Mouse (Mus musculus) T-helper 1 cell (primary cell): ENCODE results near the gene Mfap1b.
"Not testable (repeated sequence)": the region's sequence is repeated elsewhere in the genome, so short reads cannot be mapped to it uniquely, and the experiment has no call there.

Experiments used
- in situ Hi-C: fragments of 300-600 bp; cut with MboI, MseI; formaldehyde crosslinking; loops from one replicate; pipeline ENCODE4 v1.15.1; 2025; ENCODE audit warnings: high pct_unique_total_duplicates

The Mfap1b gene

DNA sequence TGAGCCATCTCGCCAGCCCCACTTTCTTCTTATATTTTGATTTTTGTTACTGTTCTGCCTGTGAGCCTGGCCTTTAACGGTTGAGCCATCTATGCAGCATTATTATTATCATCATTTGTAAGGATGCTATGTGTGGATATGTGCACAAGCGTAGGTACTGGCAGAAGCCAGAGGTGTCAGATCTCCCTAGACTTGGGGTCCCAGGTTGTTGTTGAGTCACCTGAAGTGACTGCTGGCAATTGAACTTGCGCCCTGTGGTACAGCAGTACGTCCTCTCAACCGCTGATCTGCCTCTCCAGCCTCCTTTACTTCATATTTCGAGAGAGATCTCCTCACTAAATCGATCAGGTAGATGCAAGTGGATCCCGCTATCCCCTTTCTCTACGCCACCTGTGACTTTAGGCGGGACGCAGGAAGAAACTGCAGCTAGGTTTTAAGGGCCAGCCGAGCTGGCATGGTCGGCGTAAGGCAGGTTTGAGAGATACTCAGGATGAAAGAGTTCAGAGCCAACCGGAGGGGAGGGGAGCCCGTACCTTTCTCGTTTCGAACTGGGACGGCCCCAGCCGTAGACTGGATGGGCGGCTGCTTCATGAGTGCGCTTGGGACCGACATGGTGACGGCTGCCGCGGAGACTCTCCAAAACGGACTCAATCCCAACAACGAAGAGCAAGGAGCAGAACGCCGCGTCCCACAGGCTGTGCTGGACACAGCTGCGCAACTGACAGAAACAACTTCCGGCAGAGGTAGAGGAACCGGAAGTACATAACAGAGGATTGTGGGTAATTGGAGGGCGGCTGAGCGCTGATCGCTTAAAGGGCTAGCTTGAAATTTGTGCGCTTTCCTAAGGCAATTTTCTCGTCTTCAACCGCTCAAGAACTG is at the start of gene Mfap1b:
TSS of gene Mfap1b (minus strand) at position 767 of the 879 bp plus-strand sequence.
- in situ Hi-C loops, result loop anchor here (5.0 to 25.0 kb wide), 2 partner anchors 34 to 1264 kb away; partner anchors contain the start of genes Bloc1s6, Mfap1a and Wdr76

DNA sequence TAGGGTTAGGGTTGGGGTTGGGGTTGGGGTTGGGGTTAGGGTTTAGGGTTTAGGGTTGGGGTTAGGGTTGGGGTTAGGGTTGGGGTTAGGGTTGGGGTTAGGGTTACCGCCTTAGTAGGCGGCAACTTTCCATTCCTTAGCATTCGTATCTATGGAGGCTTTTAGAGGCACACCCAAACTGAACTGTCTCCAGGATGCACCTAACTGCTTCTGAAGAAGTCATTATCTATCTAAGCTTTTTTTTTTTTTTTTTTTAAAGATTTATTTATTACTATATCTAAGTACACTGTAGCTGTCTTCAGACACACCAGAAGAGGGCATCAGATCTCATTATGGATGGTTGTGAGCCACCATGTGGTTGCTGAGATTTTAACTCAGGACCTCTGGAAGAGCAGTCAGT is 49.0 kb upstream of the Mfap1b start:
- in situ Hi-C loops, result not testable (repeated sequence)

DNA sequence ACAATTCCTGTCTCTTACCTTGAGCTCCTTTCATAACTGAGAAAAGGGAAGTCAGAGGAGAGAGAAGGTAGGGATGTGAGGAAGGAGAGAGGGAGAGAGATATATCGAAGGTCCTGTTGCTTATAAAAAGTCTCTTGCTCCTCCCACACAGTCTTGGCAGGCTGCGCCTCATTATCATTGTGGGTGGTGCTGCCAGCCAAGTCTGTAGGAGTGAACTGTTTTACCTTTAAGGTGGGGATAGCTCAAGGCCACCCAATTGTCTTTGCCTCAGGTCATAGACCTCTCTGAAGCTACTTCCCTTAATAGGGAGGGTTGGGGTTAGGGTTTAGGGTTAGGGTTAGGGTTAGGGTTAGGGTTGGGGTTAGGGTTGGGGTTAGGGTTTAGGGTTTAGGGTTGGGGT is 48.1 kb upstream of the Mfap1b start:
- in situ Hi-C loops, result no loop called here

DNA sequence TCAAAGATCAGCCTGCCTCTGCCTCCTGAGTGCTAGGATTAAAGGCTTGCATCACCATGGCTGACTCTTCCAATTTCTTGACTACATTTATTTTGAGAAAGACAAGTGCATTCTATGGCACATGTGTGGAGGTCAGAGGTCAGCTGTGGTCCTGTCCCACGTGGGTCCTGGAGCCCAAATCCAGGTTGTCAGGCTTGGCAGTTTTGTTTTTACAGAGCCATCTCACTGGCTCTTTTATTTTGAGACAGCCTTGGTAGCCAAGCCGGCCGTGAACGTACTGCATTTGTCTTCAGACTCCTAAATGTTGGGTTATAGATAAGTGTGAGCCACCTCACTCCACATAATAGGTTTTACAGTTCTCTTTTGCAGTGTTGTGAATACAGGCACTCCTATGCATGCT is 44.8 kb upstream of the Mfap1b start:
- in situ Hi-C loops, result not testable (repeated sequence)

DNA sequence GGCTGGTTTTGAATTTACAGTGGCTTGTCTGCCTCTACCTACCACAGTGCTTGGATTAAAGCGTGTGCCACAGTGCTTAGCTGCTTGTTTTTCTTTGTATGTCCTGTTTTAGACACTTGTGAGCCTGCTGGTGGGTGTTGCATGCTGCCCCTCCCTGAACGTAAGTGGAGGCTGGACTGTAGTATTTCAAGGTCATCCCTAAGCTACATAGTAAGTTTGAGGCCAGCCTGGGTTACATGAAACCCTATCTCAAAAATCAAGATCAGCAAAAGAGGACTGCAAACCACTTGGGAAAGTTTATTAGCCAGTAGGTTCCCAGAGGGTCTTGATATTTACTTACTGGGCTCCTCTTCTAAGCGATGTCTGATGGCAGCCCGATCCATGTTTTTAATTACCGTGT is 44.2 kb upstream of the Mfap1b start:
- in situ Hi-C loops, result no loop called here

DNA sequence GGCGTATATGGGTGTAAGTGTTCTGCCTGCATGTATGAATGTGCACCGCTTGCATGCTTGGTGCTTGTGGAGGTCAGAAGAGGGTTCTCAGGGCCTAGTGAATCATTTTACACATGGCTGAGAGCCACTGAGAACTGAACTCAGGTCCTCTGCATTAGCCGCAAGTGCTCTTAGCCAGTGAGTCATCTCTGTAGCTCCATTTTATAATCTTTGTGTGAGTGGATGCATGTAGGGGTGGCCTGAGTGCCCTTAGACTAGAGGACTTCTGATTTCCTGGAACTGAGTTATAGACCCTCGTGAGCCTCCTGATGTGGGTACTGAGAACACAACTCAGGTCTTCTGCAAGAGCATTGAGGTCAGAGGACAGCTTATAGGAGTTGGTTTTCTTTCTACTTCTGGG is 40.3 kb upstream of the Mfap1b start:
- in situ Hi-C loops, result no loop called here

DNA sequence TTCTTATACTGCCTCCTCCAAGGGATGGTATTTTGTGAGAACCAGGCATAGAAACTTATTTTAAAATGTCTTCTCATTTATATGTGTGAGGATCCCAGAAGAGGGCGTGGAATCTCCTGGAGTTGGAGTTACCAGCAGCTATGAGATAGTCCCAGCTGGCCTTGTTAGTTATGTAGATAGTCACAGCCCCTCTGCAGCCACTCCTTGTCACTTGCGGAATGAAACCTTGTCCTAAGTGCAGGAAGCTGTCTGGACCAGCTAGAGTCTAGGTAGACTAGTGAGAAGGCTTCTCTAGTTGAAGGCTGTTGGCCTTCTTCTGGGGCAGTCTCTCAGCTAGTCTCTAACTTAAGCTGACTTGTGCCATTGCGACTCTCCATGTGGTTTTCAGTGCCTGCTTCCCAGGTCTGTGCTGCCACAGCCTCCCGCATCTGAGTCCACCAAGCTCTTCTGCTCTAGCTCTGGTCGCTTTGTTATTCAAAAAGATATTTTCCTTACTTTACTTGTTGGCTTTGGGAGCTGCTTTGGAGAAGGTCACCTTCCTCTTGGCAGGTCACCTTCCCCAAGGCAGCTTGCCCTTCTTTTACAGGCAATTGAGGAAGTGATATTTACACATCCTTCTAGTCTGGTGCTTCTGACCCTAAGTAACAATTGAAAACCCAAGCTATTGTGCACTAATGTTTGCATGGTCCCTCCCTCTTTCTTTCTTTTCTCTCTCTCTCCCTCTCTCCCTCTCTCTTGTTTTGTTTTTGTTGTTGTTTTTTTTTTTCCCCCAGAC is 39.3 kb upstream of the Mfap1b start:
- in situ Hi-C loops, result not testable (repeated sequence)

DNA sequence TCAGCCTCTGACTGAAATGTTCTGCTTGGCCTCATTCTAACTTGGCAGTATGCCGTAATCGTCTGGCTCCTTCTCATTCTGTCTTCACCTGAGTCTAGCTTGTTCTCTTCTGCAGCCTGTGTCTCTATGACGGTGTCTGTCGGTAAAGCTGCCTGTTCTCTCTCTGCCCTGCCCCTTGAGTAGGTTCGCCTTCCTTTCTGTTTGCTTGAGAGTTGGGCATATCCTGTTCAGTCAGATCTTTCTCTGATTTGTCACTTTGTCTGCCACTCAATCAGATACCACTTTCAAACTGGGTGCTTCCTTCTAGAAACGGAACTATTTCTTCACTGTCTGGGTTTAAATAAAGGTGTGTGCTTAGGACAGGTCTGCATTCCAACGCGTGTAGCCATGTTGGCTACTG is 37.5 kb upstream of the Mfap1b start:
- in situ Hi-C loops, result no loop called here

DNA sequence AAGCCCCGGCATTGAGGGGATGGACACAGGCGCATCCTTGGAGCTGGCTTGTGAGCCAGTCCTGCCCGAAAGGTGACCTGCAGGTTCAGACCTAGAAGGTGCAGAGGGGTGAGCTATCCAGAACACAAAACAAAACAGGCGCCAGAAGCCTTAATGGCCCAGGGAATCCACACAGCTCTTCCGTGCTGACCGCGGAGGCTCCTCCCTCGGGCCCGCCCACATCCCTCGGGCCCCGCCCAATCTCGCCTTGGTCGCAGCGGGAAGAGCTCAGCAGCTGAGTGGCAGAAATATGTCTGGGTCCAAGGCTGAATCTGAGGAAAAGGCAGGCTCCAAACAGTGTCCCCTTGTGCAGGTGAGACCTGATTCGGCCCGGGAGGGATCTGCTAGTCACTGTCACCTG is 35.7 kb upstream of the Mfap1b start:
- in situ Hi-C loops, result loop anchor here (5.0 kb wide), 1 partner anchor 37 kb away; the partner anchor contains the start of gene Mfap1b

DNA sequence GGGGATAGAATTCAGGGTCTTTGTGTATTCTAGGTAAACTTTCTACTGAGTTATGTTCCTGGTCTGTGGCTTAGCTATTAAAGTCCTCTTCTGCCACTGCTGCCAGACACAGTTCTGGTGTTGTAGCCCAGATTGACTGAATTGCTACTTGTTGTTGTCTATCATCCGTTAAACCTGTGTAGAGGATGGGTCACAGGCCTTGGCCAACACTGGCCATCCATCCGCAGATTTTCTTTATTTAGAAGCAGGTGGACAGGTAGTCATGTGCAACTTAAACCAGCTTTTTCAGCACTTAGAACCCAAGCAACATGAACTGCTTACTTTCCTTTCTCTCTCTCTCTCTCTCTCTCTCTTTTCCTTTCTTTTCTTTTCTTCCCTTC is 34.1 kb upstream of the Mfap1b start:
- in situ Hi-C loops, result loop anchor here (5.0 kb wide), 1 partner anchor 36 kb away; the partner anchor contains the start of gene Mfap1b

DNA sequence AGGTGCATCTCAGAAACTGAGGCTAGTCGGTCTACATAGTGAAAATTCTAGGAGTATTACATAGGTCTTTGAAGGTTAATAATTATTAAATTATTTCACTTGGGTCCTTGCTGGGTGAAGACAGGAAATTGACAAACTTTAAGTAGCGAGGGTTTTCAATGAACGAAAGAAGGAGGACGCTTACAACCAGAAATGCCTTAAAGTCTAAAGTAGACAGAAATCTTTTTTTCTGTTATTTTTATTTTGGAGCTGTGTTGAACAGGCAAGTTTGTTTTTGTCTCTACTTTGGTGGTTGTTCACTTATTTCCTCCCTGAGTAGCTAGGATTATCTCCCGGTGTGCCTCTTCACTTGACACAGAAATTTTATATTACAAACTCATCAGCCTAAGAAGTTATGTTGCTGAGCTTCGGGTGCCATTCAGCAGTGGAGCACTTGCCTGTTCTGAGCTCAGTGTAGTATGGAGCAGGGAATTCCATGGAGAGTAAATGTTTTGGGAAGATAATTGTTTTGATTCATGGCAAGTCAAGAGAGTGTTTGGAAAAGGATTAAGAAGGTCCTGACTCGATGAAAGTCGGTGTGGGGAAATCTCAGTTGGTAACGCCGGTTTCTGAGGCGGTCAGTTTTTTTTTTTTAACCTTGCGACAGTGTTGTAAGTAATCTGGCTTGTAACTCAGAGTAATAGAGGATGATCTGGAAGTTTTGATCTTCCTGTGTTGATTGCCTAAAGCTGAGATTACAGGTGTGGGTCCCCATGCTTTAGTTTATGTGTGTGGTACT is 33.5 kb upstream of the Mfap1b start:
- in situ Hi-C loops, result loop anchor here (5.0 kb wide), 1 partner anchor 35 kb away; the partner anchor contains the start of gene Mfap1b

DNA sequence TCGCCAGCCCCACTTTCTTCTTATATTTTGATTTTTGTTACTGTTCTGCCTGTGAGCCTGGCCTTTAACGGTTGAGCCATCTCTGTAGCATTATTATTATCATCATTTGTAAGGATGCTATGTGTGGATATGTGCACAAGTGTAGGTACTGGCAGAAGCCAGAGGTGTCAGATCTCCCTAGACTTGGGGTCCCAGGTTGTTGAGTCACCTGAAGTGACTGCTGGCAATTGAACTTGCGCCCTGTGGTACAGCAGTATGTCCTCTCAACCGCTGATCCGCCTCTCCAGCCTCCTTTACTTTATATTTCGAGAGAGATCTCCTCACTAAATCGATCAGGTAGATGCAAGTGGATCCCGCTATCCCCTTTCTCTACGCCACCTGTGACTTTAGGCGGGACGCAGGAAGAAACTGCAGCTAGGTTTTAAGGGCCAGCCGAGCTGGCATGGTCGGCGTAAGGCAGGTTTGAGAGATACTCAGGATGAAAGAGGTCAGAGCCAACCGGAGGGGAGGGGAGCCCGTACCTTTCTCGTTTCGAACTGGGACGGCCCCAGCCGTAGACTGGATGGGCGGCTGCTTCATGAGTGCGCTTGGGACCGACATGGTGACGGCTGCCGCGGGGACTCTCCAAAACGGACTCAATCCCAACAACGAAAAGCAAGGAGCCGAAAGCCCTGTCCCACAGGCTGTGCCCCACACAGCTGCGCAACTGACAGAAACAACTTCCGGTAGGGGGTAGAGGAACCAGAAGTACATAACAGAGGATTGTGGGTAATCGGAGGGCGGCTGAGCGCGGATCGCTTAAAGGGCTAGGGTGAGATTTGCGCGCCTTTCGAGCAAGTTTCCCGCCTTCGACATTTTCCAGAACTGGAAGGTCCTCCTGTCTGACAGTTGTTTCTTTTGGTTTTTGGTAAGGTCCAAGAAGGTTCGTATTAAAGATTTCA is 32.3 kb upstream of the Mfap1b start, which contains the start of the genes Mfap1a and Wdr76:
TSS of gene Mfap1a (minus strand) at position 724 of the 941 bp plus-strand sequence.
TSS of gene Wdr76 (plus strand) at position 782 of the 941 bp plus-strand sequence.
- in situ Hi-C loops, result loop anchor here (5.0 kb wide), 1 partner anchor 34 kb away; the partner anchor contains the start of gene Mfap1b

DNA sequence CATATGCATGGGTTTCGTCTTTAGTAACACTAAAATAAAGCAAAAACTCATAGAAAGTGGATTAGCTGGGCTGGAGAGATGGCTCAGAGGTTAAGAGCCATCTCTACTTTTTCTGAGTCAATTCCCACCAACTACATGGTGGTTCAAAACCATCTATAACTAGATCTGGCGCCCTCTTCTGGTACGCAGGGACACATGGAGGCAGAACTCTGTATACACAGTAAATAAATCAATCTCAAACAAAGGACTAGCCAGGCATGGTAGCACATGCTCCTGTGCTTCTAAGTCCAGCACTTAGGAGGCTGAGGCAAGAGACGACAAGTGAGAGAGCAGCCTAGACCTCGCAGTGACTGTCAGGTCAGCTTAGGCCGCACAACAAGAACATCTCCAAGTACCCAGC is 27.7 kb upstream of the Mfap1b start:
- in situ Hi-C loops, result not testable (repeated sequence)

DNA sequence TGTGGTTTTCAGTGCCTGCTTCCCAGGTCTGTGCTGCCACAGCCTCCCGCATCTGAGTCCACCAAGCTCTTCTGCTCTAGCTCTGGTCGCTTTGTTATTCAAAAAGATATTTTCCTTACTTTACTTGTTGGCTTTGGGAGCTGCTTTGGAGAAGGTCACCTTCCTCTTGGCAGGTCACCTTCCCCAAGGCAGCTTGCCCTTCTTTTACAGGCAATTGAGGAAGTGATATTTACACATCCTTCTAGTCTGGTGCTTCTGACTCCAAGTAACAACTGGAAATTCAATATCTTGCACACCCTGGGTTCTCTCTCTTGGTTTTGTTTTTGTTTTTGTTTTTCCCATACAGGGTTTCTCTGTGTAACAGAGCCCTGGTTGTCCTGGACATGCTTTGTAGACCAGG is 10.5 kb upstream of the Mfap1b start:
- in situ Hi-C loops, result not testable (repeated sequence)

DNA sequence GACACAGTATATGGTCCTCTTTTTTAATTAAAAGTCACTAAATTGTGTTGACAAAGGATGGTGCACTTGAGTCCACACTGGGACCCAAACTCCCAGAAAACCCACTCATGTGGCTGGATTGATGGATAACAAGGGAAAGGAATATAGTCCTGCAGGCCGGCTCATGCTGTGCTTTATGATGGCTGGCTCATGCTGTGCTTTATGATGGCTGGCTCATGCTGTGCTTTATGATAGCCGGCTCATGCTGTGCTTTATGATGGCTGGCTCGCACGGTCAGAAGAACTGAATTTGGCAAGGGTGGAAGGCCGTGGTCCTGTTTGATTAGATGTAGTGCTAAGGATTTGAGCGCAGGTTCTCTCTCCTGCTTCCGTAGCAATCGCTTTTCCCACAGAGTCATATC is 9.7 kb upstream of the Mfap1b start:
- in situ Hi-C loops, result no loop called here

DNA sequence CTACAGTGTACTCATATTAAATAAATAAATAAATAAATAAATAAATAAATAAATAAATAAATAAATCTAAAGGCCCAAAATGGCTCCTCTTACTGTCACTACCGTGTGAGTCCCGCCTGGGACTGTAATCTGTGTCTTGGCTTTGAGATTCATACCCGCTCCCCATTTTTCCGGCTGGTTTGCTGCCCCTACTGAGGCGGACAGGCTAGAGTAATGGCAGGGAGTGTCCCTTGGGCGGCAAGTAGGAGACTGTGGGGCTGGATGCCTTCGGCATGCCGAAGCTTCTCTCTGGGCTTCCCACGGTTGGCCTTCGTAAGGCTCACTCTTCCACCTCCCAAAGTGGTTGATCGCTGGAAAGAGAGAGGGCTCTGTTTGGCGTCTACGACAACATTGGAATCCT is 7.0 kb upstream of the Mfap1b start:
- in situ Hi-C loops, result not testable (repeated sequence)

DNA sequence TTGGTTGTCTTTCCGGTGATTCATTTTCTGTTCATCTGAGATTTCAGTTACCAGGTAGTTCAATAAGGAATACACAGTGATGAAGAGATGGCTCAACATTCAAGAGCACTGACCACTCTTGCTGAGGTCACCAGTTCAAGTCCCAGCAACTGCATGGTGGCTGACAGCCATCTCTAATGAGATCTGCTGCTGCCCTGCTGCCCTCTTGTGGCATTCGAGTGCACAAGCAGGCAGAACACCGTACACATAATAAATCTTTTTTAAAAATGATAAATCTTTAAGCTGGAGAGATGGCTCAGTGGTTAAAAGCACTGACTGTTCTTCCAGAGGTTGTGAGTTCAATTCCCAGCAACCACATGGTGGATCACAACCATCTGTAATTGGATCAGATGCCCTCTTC is 6.6 kb upstream of the Mfap1b start:
- in situ Hi-C loops, result no loop called here

DNA sequence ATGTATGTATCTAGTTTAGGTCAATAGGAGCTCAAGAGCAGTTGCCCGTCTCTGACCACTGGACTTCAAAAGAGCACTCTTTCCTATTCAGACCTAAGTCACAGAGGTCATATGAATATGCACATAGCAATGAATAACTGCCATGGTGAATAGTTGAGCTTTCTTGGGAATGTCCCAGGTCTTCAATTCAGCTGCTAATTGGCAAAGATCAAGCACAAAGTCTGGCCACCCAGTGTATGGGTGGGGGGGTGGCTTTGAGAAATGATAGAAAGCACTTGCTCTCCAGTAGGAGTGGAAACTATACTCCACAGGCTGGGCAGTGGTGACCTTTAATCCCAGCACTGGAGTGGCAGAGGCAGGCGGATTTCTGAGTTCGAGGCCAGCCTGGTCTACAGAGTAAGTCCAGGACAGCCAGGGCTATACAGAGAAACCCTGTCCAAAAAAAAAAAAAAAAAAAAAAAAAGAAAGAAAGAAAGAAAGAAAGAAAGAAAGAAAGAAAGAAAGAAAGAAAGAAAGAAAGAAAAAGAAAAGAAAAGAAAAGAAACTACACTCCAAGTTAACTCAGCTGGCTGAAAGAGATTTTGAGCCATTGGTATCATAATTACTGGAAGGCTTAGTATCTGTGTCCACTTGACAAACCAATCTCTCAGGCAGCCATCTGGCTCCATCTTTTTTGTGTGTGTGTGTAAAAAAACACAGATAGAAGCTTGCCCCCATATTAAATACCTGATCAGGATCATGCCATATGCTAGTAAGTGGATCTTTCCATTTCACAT is 3.8 kb upstream of the Mfap1b start:
- in situ Hi-C loops, result no loop called here

DNA sequence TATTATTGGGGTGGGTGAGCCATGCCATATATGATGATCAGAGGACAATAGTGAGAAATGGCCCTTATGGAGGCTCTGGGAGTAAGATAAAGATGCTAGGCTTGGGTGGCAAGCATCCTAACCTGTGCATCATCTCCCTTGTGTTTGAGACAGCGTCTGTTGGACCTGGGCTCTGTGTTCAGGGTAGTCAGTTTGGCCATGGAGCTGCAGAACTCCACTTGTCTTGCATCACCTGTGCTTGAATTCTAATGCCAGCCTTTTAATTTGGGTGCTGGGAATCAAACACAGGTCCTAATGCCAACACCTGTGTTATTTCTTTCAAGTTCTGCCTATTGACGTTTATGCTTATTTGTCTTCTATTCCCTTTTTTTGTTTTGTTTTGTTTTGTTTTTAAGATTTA is 1.4 kb upstream of the Mfap1b start:
- in situ Hi-C loops, result not testable (repeated sequence)

DNA sequence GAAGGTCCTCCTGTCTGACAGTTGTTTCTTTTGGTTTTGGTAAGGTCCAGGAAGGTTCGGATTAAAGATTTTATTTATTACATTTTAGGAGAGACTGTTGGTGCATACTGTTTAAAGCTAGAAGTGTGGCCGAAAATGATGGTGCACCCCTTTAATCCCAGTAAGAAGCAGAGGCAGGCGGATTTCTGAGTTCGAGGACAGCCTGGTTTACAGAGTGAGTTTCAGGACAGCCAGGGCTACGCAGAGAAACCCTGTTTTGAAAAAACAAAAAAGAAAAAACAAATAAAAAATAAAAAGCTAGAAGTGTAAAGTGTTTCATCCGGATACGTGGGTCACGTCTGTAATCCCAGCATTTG is 291 bp upstream of the Mfap1b start:
- in situ Hi-C loops, result loop anchor here (5.0 to 25.0 kb wide), 2 partner anchors 33 to 1263 kb away; partner anchors contain the start of genes Bloc1s6, Mfap1a and Wdr76
